Mouse (Mus musculus) liver, embryonic 13.5 days (tissue): ENCODE results near the gene Wdr74. TPM values are rescaled to one million over a fixed set of nuclear protein-coding genes. Genes with fewer than 3 reads are reported as not detected.
"Not testable (repeated sequence)": the region's sequence is repeated elsewhere in the genome, so short reads cannot be mapped to it uniquely, and the experiment has no call there.

Source experiments
- ATAC-seq: fragments of 200-750 bp; cut with Nextera tagmentation; 2 replicates; pipeline ENCODE4 v1.8.0; 2017; ENCODE audit warnings: low read depth, mild to moderate bottlenecking, moderate number of reproducible peaks, moderate library complexity
- DNase-seq: peaks from one replicate; pipeline ENCODE4 v3.0.0; 2022
- H3K27ac ChIP-seq: fragments of 300-500 bp; sonication (generic); 2 replicates; pipeline ENCODE4 v1.5.1; 2015; ENCODE audit warnings: moderate library complexity, mild to moderate bottlenecking, inconsistent platforms
- H3K27me3 ChIP-seq: fragments of 300-500 bp; sonication (generic); 2 replicates; pipeline ENCODE4 v1.6.1; 2015; ENCODE audit warnings: mild to moderate bottlenecking, inconsistent platforms
- H3K36me3 ChIP-seq: fragments of 300-500 bp; sonication (generic); 2 replicates; pipeline ENCODE4 v1.6.1; 2015; ENCODE audit warnings: mild to moderate bottlenecking, inconsistent platforms
- H3K4me1 ChIP-seq: fragments of 300-500 bp; sonication (generic); replicated peaks from 2 replicates; pipeline ENCODE4 v1.6.1; 2015; ENCODE audit warnings: inconsistent platforms
- H3K4me2 ChIP-seq: fragments of 300-500 bp; sonication (generic); 2 replicates; pipeline ENCODE4 v1.6.1; 2015; ENCODE audit warnings: inconsistent platforms, mild to moderate bottlenecking, moderate library complexity
- H3K4me3 ChIP-seq: fragments of 300-500 bp; sonication (generic); replicated peaks from 2 replicates; pipeline ENCODE4 v1.5.1; 2015; ENCODE audit warnings: mild to moderate bottlenecking, inconsistent platforms
- H3K9ac ChIP-seq: fragments of 300-500 bp; sonication (generic); 2 replicates; pipeline ENCODE4 v1.6.1; 2015; ENCODE audit warnings: mild to moderate bottlenecking, inconsistent platforms
- H3K9me3 ChIP-seq: fragments of 300-500 bp; sonication (generic); replicated peaks from 2 replicates; pipeline ENCODE4 v1.6.1; 2016; ENCODE audit warnings: inconsistent platforms
- WGBS: fragments of 180-500 bp; shearing (Covaris S2); methylation state at CpG from one replicate; pipeline ENCODE4 v1.1.7; 2015; ENCODE audit not compliant: insufficient replicate concordance; 5-methylcytosine and 5-hydroxymethylcytosine counted together
- polyA plus RNA-seq: library from polyadenylated mRNA; unstranded; fragments of >200 nt; fragmentation: Nextera tagmentation; extraction: Ambion mirVana; gene quantifications from 2 replicates; pipeline ENCODE4 v1.2.1, GENCODE M21; 2015

The Wdr74 gene
- polyA plus RNA-seq, 1 experiment from 2014 or later = 80.8 TPM

DNA sequence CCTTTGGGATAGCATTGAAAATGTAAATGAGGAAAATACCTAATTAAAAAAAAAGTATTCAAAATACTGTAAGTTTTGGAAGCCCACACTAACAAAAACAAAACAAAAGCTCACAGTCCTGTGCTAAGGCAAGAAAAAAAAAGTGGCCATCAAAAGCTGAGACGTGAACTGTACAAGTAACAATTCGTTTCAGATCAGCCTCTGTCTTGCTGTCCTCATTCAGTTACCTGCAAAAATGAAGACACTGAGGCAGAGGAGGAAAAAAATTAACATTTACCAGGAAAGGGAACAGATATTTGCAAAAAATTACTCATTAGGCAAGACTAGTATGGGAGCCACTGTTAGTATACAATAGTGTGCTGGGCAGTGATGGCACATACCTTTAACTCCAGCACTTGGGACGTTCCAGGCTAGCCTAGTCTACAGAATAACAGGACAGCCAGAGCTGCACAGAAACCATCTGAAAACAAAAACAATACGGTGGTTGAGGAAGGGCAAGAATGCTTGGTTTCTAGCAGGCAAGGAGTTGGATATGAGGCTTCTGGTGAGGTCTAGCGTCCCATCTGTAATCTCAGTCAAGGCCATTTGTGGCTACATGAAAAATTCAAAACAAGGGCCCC is 8.0 kb upstream of the Wdr74 start:
- Histone ChIP-seq H3K9me3 (no peaks in the 10 kb centered on the region), H3K36me3 (peaks cover 32% of the 10 kb centered on the region), H3K4me3 (no peak overlapping the region), H3K9ac (no peak overlapping the region), H3K27me3 (peaks cover under 1% of the 10 kb centered on the region; the same call in 1 of the 2 replicates), H3K4me2 (no peak overlapping the region), H3K4me1 (peaks cover 27% of the 10 kb centered on the region), H3K27ac (peak overlapping the region; percentile 44; the same call in 1 of the 2 replicates)
- no peak for ATAC-seq
- 8% methylated on average over 5 of the region's 5 CpGs for WGBS
- no peak for DNase-seq

DNA sequence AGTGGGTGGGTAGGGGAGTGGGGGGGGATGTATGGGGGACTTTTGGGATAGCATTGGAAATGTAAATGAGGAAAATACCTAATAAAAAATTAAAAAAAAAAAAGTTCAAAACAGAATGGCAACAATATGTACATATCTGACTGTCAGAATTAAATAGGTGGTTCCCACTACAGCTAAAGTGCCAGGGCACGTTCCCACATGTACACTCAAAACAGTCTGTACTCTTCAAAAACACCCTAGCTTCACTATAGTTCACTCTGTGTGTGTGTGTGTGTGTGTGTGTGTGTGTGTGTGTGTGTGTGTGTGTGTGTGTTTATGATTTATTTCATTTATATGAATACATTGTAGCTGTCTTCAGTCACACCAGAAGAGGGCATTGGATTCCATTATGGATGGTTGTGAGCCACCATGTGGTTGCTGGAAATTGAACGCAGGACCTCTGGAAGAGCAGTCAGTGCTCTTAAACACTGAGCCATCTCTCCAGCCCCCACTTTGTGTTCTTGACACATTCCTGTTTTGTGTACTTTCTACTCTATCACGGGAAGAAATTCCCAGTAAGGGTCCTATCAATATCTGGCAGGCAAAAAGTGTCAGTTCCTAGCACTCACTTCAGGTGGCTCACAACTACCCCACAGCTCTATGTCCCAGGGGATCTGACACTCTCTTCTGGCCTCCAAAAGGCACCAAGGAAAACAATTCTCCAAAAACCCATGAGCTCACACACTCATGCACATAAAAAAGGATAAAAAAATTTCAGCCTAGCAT is 7.1 kb upstream of the Wdr74 start:
- Histone ChIP-seq H3K4me1 (peaks cover 27% of the 10 kb centered on the region), H3K36me3 (peaks cover 32% of the 10 kb centered on the region), H3K27ac (0 out of 2 replicates have a peak overlapping the region, but pooled peaks have one; percentile 18)
- not testable (repeated sequence) for H3K9me3 ChIP-seq, ATAC-seq, H3K9ac ChIP-seq, DNase-seq, H3K4me2 ChIP-seq, H3K27me3 ChIP-seq, H3K4me3 ChIP-seq
- 46% methylated on average over 3 of the region's 3 CpGs for WGBS

DNA sequence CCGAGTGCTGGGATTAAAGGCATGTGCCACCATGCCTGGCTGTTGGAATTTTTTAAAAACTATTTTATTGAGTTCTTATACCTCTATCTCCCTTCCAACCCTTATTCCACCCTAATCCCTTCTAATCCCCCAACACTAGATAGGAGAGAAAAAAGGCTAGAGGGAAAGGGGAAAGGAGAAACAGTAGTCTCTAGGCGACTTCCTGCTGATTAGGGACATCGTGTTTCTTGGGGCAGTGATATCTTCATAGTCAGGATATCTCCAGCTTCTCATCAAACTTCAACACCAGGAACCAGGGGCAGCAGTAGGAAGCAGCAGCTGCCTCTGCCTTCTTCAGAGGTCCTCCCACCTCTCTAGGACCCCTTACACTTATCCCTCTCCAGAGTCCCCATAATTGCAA is 1.3 kb upstream of the Wdr74 start:
- Histone ChIP-seq H3K27ac (no peak overlapping the region), H3K9me3 (no peaks in the 10 kb centered on the region), H3K9ac (no peak overlapping the region; the same call in 1 of the 2 replicates), H3K36me3 (peaks cover 24% of the 10 kb centered on the region), H3K4me1 (peaks cover 27% of the 10 kb centered on the region), H3K4me3 (no peak overlapping the region), H3K27me3 (peaks cover 3% of the 10 kb centered on the region; the same call in 1 of the 2 replicates), H3K4me2 (no peak overlapping the region)
- no peak for ATAC-seq
- no peak for DNase-seq
- 33% methylated on average over 3 of the region's 3 CpGs for WGBS

DNA sequence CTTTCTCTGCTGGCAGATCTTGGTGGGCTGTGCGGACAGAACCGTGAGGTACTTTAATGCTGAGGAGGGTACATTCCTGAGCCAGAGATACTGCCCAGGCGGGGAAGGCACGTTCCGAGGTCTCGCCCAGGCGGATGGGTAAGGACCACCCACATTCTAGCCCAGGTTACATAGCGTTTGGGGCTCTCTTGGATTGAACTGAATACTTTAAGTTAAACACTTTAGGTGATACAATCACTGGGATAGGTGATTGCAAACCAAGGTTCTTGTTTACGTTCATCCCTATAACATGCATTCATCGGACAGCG is 487 bp downstream of the Wdr74 start:
- Histone ChIP-seq H3K4me1 (peaks cover 43% of the 10 kb centered on the region), H3K27ac (peak overlapping the region; percentile 80), H3K9ac (peak overlapping the region; percentile 85), H3K9me3 (no peaks in the 10 kb centered on the region), H3K27me3 (peaks cover 3% of the 10 kb centered on the region; the same call in 1 of the 2 replicates), H3K4me3 (peak overlapping the region; percentile 93), H3K36me3 (peaks cover 40% of the 10 kb centered on the region), H3K4me2 (peak overlapping the region; percentile 92)
- ATAC-seq (peak; percentile 47), DNase-seq (no peak)
- 1% methylated on average over 11 of the region's 11 CpGs for WGBS

DNA sequence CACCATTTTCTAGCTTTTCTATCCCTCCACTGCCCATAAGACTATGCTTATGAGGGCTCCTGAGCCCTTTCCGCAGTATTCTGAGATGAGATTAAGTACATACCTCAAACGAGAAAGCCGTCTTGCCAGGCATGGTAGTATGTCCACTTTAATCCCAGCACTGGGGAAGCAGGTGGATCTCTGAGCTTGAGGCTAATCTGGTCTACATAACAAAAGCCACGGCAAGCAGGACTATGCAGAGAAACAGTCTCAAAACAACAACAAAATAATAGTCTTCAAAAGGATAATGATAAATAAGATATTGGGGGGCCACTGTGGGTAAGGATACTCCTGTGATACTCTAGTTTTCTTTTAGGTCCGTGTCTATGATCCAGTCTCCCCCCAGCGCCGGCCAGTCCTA is 3.3 kb downstream of the Wdr74 start:
- Histone ChIP-seq H3K4me1 (peaks cover 60% of the 10 kb centered on the region), H3K9ac (no peak overlapping the region), H3K9me3 (no peaks in the 10 kb centered on the region), H3K27ac (no peak overlapping the region), H3K27me3 (no peaks in the 10 kb centered on the region), H3K4me3 (no peak overlapping the region), H3K4me2 (no peak overlapping the region), H3K36me3 (peaks cover 53% of the 10 kb centered on the region)
- no peak for ATAC-seq
- DNase-seq = no peak
- 82% methylated on average over 7 of the region's 7 CpGs for WGBS

DNA sequence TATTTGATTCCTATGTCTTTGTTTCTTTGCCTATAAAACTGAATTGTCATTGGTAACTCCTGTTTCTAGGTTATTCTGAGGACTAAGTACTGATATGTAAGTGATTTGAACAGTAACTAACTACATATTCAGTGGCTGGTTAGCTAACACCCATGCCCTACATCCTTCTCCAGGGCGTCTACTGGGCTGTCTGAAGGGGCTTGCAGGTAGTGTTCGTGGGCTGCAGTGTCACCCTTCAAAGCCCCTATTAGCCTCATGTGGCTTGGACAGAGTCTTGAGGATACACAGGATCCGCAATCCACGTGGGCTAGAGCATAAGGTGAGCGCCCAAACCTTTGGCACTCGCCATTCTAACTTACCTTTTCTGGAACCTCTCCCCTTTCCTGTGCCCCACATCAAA is 4.0 kb downstream of the Wdr74 start:
- Histone ChIP-seq H3K36me3 (peaks cover 59% of the 10 kb centered on the region), H3K4me3 (no peak overlapping the region), H3K9me3 (no peaks in the 10 kb centered on the region), H3K27me3 (no peaks in the 10 kb centered on the region), H3K9ac (no peak overlapping the region), H3K27ac (no peak overlapping the region), H3K4me2 (no peak overlapping the region), H3K4me1 (peaks cover 57% of the 10 kb centered on the region)
- DNase-seq = no peak
- WGBS = 80% methylated on average over 6 of the region's 6 CpGs
- no peak for ATAC-seq

DNA sequence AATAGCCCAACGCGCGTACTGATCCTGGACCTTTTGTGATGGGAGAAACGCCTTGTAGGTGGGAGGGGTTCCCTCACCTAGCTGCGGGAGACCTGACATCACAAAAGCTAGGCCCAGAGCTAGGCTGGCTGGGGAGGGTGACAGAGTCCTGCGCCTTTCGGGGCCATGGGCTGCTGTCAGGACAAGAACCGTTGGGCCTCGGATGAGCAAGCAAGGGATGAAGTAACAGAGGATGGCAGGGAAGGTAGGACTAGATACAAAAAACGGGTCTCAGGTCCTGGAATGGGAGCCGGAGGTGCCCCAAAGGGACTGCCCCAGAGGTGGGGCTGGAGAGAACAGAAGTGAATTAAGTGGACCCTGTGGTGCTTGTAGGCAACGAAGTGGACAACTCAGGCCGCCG is 5.0 kb downstream of the Wdr74 start, which contains the start of gene 1700092M07Rik:
1700092M07Rik (plus strand) TSS at position 116 of the 400 bp plus-strand sequence.
- DNase-seq = no peak
- Histone ChIP-seq H3K27ac (peak within 1 kb of the TSS; percentile 89), H3K4me3 (peak within 1 kb of the TSS; percentile 72), H3K4me2 (peak within 1 kb of the TSS; percentile 84), H3K9me3 (no peaks in the 10 kb centered on the region), H3K4me1 (peaks cover 50% of the 10 kb centered on the region), H3K36me3 (peaks cover 69% of the 10 kb centered on the region), H3K27me3 (no peaks in the 10 kb centered on the region), H3K9ac (peak within 1 kb of the TSS; percentile 84)
- WGBS = 74% methylated on average over 14 of the region's 14 CpGs
- no peak for ATAC-seq

DNA sequence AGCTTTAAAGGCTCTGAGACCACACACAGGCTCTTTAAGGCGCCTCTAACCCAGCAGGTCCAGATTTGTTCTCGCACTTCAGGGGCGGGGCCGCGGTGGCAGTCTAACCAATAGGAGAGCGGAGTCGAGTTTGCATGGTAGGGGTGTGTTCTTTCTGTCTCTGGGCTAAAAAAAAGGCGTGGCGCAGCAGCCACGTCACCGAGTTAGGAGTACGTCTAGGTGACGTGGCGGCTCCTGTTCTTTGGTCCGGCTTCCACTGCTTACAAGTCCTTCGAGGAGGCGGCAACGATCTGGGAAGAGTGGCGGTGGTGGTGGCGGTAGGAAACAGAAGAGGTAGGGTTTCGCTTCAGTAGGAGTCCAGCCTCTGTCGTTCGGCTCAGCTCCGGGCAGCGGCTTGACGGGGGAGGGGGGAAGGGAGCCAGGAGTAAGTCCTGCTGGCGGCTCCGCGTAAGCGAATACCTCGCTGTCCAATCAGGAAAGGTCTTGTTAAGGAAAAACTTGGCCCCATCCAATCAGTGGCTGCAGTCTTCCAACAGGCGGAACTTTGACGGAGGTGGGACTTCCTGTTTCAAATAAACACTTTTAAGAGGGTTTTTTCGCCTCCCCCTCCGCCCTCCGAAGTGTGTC is 5.7 kb downstream of the Wdr74 start, which contains the start of gene Stx5a:
Stx5a (plus strand) TSS at position 171 of the 627 bp plus-strand sequence.
- ATAC-seq (peak; percentile 96), DNase-seq (peak; percentile 95)
- Histone ChIP-seq H3K9me3 (no peaks in the 10 kb centered on the region), H3K4me2 (peak within 1 kb of the TSS; percentile 84), H3K9ac (peak within 1 kb of the TSS; percentile 84), H3K27ac (peak within 1 kb of the TSS; percentile 89), H3K27me3 (no peaks in the 10 kb centered on the region), H3K4me3 (peak within 1 kb of the TSS; percentile 72), H3K4me1 (peaks cover 46% of the 10 kb centered on the region), H3K36me3 (peaks cover 77% of the 10 kb centered on the region)
- WGBS = under 1% methylated on average over 36 of the region's 36 CpGs

DNA sequence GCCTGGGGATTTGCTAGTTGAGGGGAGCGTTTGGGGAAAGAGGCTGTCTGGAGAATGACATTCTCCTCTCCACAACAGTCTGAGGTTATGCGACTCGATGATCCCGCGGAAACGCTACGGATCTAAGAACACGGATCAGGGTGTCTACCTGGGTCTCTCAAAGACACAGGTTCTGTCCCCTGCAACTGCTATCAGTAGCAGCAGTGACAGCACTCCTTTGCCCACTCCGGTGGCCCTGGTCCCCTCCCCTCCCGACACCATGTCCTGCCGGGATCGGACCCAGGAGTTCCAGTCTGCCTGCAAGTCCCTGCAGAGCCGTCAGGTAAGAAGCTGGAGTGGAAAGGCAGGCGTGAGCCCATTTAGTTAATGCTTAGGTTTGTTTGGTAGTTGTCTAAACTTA is 6.5 kb downstream of the Wdr74 start:
- Histone ChIP-seq H3K27ac (peak overlapping the region; percentile 89), H3K4me3 (peak overlapping the region; percentile 72), H3K36me3 (peaks cover 82% of the 10 kb centered on the region), H3K27me3 (no peaks in the 10 kb centered on the region), H3K9me3 (no peaks in the 10 kb centered on the region), H3K4me1 (peaks cover 39% of the 10 kb centered on the region), H3K9ac (peak overlapping the region; percentile 84), H3K4me2 (peak overlapping the region; percentile 84)
- ATAC-seq (no peak), DNase-seq (no peak)
- WGBS = 8% methylated on average over 14 of the region's 14 CpGs

DNA sequence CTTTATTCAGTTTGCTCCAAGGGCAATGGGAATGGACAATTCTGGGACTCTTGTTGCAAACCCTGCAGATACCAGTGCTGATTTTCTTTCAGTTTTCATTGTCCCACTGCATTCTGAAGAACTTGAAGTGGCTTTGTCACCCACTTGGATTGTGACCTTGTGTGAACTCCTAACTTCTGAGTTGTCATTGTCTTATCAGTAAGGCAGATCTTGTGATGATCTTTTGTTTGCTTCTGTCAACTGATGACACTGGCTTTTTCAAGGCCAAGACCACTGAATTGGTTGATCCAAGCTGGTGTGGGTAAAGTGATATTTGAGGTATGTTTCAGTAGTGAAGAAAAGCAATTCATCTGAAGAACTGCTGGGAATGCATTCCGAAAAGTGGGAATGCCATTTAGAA is 9.8 kb downstream of the Wdr74 start:
- Histone ChIP-seq H3K4me1 (peaks cover 25% of the 10 kb centered on the region), H3K4me3 (no peak overlapping the region), H3K9me3 (no peaks in the 10 kb centered on the region), H3K27me3 (no peaks in the 10 kb centered on the region), H3K4me2 (no peak overlapping the region), H3K9ac (no peak overlapping the region; the same call in 1 of the 2 replicates), H3K27ac (no peak overlapping the region), H3K36me3 (peaks cover 82% of the 10 kb centered on the region)
- ATAC-seq = no peak
- WGBS = 81% methylated on average over 1 of the region's 1 CpGs
- no peak for DNase-seq

DNA sequence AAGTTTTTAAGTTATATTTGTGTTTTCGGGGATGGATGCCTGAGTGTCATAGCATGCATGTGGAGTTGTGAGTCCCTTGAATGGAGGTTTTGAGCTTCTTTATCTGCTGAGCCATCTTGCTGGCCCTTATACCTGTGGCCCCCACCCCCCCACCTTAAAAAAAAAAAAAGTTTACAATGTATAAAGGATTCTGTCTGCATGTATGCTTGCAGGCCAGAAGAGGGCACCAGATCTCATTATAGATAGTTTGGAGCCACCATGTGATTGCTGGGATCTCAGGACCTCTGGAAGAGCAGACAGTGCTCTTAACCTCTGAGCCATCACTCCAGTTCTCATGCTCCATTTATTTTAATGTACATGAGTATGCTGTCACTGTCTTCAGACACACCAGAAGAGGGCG is 11.7 kb downstream of the Wdr74 start:
- peaks cover 94% of the 10 kb centered on the region for H3K36me3 ChIP-seq
- no peaks in the 10 kb centered on the region for H3K9me3 ChIP-seq
- WGBS = 64% methylated on average over 2 of the region's 2 CpGs
- ATAC-seq (no peak), DNase-seq (no peak)
- H3K27ac ChIP-seq = no peak overlapping the region; the same call in 1 of the 2 replicates
- H3K27me3 ChIP-seq = no peaks in the 10 kb centered on the region
- H3K4me2 ChIP-seq = no peak overlapping the region
- peaks cover 15% of the 10 kb centered on the region for H3K4me1 ChIP-seq
- H3K4me3 ChIP-seq = no peak overlapping the region
- no peak overlapping the region for H3K9ac ChIP-seq
